Mouse (Mus musculus): Measurements from ENCODE around the gene Fam78a. TPM values are rescaled to one million over a fixed set of nuclear protein-coding genes. Genes with fewer than 3 reads are reported as not detected.

Gene Fam78a
- 30.1 TPM for polyA plus RNA-seq (2017; shearing (Covaris generic))

DNA sequence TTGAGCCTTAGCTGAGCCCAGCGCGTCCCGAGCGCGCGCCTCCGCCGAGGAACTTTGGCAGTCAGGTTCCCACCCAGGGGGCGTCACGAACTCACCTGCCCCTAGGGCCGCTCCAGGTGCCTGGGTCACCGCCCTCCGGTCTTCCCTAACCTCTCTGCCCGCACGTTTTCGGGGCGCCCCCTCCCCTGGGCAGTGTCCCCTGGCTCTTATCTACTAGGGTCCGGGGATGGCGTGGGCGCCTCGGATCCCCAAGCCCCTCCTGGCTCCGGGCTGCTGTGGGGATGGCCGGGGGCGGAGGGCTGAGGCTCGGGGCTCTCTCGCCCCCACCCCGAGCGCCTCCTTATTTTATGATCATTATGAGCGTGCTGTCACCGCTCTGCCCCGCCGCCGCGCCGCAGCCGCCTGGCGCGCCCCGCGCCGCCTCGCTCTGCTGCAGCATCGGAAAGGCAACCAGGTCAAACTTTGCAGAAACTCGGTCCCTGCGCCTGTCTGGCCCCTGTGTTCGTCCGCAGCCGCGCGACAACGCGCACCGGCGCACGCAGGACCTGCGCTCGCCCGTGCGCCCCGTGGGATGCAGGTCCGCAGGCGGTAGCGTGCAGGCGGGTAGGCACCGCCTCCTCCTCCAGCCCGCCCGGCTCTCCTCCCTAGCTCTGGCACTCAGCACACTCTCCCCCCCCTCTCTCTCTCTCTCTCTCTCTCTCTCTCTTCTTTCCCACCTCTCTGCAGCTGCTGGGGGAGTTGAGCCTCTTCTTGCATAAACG is at the start of gene Fam78a:
Gene Fam78a, minus strand, starts transcription at position 747 of the 761 bp plus-strand sequence.

DNA sequence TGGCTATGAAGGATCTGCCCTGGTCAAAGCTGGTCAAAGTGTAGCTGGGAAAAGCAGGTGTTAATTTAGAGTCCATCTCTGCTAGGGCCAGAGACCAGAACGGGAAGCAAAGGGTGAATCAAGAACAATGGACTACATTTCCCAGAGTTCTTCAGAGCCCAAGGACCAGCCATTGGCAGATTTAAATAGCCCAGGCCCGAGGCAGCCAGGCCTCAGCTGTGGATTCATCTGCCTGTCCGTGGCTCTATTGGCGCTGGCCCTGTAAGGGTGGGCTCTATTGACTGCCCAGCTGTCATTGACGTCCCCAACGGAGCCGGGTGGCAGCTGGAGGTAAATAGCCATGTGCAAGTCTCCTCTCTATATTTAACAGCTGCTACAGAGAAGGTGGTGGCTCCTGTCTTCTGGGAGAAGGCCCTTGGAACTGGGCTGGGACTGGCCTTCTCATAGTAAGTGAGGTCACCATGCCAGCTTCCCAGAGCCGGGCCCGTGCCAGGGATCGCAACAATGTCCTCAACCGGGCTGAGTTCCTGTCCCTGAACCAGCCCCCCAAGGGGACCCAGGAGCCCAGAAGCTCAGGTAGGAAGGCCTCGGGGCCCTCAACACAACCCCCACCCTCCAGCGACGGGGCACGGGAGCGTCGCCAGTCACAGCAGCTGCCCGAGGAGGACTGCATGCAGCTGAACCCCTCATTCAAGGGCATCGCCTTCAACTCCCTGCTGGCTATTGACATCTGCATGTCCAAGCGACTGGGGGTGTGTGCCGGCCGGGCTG is 10.9 kb upstream of the Fam78a start, which contains the start of gene Plpp7:
Gene Plpp7, plus strand, starts transcription at position 178 of the 771 bp plus-strand sequence.

Other genes starting within 250 kb of the Fam78a start
- 0.34 TPM for gene Fibcd1, start 238.9 kb downstream of the Fam78a start, polyA plus RNA-seq (2017; shearing (Covaris generic))
- gene Lamc3, start 197.6 kb downstream of the Fam78a start, polyA plus RNA-seq (2017; shearing (Covaris generic)), result 0.07 TPM
- not detected for gene Aif1l, start 134.7 kb downstream of the Fam78a start, polyA plus RNA-seq (2017; shearing (Covaris generic))
- 116 TPM for gene Nup214, start 110.4 kb downstream of the Fam78a start, polyA plus RNA-seq (2017; shearing (Covaris generic))
- not detected for gene Plpp7, start 10.7 kb upstream of the Fam78a start, polyA plus RNA-seq (2017; shearing (Covaris generic))
- 17.2 TPM for gene Prrc2b, start 66.2 kb upstream of the Fam78a start, polyA plus RNA-seq (2017; shearing (Covaris generic))
- 11.7 TPM for gene Pomt1, start 151.7 kb upstream of the Fam78a start, polyA plus RNA-seq (2017; shearing (Covaris generic))
- gene Uck1, start 175.3 kb upstream of the Fam78a start, polyA plus RNA-seq (2017; shearing (Covaris generic)), result 90.7 TPM
- 45.3 TPM for gene Golga2, start 202.5 kb upstream of the Fam78a start, polyA plus RNA-seq (2017; shearing (Covaris generic))
- 279 TPM for gene Swi5, start 203.2 kb upstream of the Fam78a start, polyA plus RNA-seq (2017; shearing (Covaris generic))